Mouse (Mus musculus) cerebellum, adult 11 months (tissue): ENCODE measurements around the gene Slc17a5.
"Not testable (repeated sequence)": the region's sequence is repeated elsewhere in the genome, so short reads cannot be mapped to it uniquely, and the experiment has no call there.

Source experiments
- DNase-seq: peaks from one replicate; pipeline ENCODE4 v3.0.0; 2022

The Slc17a5 gene

DNA sequence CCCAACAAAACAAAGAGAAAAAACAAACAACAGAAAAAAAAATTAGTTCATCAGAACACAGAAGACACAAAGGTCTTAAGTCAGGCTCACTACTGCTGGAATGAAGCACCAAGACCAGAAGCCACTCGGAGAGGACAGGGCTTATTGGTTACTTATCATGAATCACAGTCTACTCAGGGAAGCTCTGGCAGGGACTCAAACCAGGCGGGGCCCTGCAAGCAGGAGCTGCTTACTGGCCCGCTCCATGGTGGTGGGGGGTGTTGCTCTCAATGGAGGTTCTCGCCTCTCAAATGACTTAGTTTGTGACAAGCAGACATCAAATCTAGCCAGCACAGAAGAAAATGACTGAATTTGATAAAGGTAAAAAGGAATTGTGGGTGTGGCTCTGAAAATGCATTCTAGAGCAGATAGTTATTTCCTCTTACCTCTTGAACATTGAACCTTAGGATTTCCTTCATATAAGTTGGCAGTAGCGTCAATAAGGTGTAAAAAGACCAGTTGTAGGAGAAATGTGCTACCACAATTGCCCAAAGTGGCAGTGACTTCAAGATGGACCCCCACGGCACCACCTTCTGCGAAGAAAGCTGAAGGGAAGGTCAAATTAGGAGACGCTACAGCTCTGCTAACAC, 29.1 kb downstream of the Slc17a5 start:
- DNase-seq = no peak

DNA sequence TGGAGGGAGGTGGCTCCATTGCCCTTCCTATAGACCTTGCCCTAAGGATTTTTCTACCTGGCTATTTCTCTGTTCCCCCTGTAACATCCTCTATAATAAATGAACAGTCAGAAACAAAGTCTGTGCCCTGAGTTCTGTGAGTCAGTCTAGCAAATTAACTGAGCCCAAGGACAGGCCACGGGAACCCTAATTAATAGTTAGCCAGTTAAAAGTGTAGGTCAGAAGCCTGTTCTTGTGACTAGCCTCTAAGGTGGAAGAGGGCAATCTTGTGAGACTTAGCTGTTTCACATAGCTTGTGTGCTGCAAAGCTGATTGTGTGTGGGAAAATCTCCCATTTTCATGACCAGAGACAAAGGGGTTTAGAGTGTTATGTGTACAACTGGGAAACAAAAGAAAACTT, 30.8 kb downstream of the Slc17a5 start:
- no peak for DNase-seq

DNA sequence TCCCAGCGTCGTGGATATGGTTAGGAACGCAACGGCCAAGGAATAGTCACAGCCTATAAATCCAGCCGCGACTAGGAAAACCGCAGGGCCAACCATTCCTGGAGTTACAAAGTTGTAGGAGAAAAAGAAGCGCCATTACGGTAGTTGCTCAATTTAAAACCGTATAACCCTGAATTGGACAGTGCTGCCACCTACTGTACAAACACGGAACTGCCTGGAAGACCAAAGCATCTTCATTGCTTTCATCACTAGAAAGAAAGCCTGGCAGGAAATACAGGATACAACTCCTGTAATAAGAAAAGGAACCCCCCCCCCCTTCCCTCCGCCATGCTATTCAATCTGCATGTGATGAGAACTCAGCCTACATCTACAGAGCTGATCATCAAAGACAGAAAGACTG, 34.9 kb downstream of the Slc17a5 start:
- peak; percentile 60 for DNase-seq

DNA sequence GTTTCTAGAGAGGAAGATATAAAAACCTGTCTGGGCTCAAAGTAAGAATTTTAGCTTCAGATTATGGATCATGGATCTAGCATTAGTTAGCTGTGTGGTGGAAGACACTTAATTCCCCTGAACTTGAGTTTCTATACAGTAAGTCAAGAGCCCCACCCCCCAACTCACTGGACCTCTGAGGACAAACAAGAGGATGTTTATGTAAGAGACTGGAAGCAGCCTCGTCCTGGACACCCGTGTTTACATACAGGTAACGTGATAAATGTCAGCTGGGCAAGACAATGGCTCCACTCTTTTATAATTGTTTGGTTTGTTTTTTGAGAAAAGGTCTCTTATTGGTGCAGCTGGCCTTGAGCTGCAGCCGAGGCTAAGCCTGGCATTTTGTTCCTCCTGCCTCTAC, 36.1 kb downstream of the Slc17a5 start:
- DNase-seq = no peak

DNA sequence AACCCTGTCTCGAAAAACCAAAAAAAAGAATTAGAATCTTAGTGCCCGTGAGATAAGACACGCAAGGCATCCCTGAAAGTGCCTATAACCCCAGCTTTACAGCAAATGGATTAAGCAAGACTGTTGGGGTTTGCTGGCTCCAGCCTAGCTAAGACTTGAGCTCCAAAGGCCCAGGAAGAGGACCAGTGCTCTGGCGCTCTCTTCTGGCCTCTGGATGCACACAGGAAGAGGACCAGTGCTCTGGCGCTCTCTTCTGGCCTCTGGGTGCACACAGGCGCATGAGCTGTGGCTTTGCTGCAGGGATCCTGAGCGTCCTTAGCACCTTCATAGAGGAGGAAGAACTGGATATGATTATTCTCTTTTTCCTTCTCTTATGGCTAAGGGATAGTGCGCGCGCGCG, 40.1 kb downstream of the Slc17a5 start:
- DNase-seq = no peak

DNA sequence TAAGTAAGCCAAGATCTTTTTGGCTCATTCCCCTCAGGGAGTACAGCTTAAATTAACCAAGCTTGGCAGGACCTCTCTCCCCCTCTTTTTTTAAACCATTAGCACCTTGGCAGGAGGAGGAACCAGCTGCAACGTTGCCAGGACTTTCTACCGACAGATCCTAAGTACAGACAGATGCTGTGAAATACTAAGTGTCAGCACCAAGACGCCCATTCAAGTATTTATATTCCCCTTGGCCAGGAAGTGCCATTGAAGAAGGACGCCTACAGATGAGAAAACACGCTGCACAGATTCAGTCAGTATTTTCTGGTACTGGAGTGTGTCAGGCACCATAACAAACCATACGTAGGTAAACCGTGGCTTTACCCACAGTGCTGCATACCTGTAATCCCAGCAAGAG, 40.9 kb downstream of the Slc17a5 start:
- DNase-seq = no peak

DNA sequence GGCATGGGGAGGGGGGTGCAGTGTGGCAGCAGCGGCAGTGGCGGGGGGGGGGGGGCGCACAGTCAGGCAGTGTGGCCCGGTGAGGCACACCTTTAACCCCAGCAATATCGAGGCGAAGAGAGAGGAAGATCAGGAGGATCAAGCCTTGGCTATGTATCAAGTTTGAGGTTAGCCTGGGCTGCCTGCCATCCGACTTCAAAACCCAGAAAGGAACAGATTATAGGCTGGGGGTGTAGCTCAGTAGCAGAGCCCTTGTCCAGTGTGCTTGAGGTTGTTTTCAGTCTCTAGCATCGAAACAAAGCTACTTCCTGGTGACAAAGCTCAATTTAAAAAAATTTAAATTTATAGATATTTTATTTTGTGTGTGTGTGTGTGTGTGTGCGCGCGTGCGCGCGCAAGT, 46.1 kb downstream of the Slc17a5 start:
- DNase-seq = no peak

DNA sequence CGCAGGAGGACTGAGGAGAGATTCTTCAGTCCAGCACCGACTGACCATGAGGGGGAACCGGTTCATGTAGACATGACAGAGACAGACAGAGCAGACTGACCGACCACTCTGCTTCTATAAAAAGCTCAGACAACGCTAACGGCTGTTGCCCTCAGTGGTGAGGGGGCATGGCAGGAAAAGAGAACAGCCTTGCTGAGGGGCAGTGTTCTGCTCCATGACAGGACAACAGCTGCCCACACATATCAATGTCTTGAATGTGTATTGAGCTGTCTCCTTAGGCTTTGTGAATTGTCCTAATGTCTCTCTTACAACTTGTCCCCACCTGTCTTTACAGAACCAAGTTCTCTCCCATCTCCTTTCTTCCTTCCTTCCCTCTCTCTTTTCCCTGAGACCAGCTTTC, 49.4 kb downstream of the Slc17a5 start:
- DNase-seq = no peak

DNA sequence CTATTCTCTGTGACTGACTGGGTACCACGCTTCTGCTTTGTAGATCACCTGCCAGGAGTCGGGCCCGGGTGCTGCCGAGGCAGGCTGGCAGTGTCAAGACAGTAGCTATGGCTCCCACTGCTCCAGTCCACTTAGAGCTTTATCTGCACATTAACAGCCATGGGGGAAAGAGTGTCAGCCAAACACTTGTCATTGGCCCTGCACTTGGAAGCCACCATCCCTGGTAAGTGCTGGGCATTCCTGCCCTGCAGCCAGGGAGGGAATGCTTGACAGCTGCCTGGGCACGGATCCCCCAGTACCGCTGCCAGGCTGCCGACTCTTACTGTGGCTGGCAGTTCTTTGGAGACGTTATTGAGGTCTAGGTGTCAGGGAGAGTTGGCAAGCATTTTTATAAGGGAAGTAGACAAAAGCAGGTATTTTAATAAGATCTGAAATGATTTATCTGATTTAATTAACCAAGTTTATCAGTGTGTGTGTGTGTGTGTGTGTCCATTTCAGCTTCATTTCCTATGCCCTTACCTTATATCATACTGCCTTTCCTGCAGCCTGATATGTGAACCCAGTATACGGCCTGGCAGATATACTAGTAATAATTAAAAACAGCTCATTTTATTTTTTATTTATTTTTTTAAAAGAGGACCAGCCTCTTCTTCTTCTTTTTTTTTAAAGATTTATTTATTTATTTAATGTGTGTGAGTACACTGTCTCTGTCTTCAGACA, 50.5 kb downstream of the Slc17a5 start:
- DNase-seq = peak; percentile 54

DNA sequence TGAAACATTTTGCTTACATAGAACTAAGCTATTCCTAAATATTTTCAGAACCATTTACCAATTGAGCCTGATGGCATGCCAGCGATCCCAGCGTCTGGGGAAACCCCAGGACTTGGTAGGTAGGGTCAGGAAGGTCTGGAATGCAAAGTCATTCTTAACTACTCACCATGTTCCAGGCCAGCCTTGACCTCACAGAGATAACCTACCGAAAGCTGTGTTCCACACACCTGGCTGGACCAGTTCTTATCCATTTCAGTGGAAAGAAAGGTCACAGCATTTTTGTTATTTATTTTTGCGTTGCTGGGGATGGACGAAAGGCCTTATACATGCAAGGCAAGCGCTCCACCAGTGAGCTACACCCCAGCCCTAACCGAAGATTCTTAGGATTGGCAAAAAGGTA, 53.2 kb downstream of the Slc17a5 start:
- DNase-seq = no peak

DNA sequence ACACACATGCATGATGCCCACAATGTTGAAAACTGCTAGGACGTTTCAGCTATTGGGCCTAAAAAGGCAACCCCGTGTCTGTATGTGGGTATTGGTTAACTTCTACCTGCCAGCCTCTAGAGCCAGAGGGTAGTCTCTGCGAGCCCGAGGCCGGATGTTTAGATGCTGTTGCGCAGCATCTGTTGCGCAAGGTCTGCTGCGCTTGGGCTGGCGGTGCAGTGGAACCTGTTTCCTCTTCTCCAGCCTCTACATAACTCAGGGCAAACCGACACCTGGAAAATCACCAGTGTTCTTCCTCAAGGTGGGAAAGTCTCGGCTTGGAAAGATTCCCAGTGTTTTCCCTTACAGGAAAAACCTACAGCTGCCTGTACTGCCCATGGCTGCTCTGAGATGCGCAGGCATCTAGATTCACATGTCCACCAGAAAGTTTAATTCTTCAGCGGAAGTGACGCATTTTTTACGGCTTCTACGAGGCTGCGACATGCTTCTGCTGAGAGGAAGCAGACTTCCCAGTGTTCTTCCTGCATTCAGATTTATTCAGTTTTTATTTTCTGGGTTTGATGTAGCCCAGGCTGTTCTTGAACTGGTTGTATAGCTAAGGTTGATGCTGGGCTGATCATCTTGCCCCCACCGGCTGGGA, 54.4 kb downstream of the Slc17a5 start:
- DNase-seq = no peak

DNA sequence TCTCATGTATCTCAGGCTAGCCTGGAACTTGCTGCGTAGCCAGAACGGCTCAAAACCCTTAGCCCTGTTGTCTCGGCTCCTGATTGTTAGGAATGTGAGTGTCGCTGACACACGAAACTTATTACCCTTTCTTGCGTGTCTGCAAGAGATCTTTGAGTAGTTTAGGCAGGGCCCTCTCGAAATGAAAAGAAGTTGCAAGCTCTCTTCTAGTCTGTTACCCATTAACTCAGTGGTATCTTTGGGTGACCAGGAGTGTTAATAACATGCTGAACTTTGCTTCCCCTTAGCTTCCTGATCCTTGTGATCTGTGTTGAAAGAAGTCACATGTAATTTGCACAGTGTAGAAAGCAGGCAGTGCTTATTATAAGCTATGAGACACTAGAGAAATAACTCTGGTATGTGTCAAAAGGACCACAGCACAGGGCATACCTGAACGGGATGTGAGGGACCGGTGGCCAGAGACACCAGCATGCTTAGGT, 55.5 kb downstream of the Slc17a5 start:
- no peak for DNase-seq

DNA sequence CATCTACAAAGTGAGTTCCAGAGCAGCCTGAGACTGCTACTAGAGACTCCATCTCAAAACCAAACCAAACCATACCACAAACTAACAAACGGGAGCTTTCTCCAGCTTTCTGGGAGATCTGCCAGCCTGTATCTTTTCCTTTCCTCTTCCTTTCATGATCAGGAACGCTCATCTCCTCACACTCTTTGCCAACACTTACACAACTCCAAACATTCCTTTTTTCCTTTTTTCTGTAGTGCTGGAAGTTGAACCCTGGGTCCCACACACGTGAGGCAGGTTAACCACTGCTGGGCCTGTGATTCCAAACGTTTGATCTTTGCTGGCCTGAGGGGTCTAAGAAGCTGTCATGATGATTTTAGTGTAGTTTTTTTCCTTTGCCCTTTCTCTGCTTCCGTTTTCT, 56.0 kb downstream of the Slc17a5 start:
- DNase-seq = no peak

DNA sequence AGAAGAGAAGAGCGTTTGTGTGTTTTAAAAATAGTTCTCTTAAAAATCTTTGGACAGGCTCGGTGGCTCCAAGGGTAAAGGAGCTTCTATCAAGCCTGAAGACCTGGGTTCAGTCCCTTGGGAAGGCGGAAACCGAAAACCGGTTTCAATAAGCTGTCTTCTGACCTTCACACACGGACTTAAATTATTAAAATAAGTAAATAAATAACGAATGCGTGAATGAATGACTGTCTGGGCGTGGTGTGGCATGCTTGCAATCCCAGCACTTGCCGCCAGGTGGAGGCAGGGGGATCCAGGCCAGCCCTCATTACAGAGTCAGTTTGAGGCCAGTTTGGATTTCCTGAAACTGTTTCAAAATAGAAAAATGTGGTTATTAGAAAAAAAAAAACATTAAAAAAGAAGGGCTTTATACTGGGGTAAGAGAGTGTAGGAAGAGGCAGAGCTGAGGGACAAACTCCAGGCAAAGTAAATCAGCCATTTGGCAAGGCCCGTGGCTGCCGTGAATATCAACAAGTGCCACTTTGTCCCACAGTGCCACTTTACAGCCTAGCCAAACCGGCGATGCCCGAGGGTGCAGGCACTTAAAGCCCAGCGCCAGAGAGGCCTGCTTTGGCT, 60.0 kb downstream of the Slc17a5 start:
- peak; percentile 64 for DNase-seq

DNA sequence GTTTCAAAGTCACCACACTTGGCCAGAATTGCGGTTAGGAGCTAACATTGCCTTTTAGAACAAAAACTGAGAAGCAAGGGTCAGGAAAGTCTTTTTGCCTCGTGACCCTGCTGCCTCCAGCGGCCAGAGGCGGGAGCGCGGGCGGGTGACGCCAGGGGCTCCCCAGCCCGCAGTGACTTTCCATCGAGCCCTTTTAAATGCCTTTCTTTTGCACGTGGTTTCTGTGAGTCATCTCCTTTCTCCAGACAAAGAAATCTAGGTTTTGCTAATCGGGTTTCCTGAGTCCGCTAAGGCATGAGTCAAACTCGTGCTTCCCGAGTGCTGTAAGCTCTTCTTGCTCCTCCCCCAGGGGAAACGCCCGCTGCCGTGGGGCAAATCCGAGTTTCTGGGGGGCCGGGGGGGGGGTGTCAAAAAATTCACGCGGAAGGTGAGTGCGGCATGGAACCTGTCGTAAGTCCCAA, 60.5 kb downstream of the Slc17a5 start:
- DNase-seq = peak; percentile 54

DNA sequence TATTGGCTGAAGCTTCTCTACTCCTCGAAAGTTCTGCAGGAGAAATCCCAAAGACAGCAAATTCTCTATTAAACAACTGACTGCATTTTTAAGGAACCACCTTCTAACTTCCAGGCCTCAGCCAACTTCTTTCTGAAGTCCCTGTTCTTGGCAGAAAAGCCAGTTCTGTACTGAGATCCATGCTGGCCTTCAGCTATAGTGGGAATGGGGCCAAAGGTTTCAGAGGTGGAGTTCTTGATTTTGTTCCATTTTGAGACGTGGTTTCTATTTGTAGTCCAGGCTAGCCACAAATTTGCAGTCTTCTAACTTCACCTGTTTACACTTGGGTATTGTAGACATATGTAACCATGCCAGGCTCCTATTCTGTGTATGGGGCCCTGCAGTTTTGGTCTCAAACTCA, 61.6 kb downstream of the Slc17a5 start:
- no peak for DNase-seq

DNA sequence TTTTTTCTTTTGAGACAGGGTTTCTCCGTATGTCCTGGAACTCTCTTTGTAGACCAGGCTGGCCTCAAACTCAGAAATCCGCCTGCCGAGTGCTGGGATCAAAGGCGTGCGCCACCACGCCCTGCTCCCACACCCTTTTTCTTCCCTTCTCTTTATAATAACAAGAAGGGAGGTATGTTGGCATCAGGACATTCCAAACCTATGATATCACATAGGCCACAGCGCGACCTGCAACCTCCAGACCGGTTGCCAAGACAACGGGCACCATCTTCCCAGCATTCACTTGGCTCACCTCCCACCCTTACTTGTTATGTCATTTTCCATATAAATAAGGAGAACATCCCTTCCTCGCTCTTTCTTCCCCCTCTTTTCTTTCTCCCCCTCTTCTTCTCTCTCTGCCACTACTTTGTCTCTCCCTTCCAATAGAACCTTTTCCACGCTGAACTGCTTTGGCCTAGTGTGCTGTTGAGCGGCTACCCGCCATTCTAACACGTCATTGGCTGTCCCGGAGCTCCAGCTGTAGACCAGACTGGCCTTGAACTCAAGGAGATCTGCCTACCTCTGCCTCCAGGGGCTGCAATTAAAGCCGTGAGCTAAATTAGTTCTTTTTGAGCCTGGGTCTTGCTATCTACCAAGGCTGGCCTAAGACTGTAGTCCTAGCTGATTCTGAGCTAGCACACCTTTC, 62.2 kb downstream of the Slc17a5 start:
- no peak for DNase-seq

DNA sequence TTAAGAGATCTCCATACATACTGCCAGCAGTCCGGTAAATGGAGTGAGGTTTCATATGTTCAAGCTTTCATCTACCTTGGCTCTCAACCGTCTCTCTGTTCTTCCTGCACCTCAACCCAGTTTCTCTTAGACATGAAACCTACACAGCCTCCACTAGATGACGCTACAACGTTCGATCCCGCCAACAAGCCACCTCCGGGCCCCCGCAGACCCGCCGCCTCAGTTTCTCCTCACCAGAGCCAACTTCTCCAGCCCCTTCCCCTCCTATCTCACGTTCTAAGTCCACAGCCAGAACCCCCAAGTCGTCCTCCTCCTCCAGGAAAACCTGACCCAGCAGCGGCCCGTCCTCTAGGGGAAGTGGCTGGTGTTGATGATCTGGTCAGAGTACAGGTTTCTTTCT, 66.2 kb downstream of the Slc17a5 start:
- no peak for DNase-seq

DNA sequence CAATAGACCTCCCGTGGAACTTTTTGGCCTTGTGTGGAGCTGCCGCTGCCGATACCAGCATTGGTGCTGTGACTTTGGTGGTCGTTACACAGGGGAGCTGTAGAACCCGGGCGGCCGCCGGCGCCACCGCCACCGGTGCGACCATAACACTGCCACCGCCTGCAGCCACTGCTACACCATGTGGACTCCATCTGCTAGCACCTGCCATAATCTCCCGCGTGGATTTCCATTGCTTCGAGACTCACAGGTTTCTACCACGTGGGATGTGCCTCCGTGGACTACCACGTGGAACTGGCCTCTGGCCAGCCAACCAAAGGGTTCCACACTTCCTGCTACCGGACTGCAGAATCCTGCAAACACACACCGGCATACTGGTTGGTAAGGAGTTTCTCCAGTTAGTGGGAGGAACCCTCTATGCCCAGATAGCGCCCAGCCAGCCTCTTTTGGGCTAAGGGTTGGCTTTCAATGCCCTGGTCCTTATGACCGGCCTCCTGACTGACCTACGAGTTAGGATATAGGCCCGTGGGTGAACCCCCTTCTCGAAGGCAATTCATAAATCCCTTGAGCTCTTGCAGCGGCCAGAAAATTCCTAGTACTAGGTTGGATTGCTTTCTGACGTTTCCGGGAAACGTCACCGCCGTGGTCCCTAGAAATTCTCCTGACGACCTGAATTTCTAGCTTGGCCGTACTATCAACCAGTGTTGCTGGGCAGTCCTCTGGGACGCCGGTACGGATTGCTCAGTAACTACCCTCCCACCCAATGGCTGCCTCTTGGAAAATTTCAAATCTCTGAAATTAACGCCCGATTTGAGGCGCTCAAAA, 66.8 kb downstream of the Slc17a5 start:
- peak; percentile 35 for DNase-seq

DNA sequence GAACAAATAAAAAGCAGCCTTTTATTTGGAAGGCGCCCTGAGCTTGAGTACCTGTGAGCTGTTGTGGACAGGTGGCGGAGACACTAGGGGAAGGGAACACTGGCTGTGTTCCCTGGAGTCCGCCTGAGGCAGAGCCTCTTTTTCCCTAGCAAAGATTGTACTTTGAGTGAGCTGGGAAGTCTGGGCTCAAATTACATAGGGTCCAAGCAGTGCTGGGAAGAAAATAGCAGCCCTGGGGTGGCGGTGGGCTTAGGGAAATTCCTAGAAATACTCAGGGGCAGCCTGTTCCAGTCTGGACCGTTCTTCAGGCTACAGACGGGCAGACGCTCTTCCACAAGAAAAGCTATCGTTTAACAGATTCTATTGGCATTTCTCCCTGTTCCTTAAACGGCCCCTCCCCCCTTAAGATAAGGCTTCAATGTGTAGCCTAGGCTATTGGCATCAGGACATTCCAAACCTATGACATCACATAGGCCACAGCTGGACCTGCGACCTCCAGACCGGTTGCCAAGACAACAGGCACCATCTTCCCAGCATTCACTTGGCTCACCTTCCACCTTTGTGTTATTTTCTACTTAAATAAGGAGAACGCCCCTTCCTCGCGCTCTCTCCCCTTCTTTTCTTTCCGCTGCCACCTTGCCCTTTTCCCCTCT, 67.6 kb downstream of the Slc17a5 start:
- DNase-seq = no peak

DNA sequence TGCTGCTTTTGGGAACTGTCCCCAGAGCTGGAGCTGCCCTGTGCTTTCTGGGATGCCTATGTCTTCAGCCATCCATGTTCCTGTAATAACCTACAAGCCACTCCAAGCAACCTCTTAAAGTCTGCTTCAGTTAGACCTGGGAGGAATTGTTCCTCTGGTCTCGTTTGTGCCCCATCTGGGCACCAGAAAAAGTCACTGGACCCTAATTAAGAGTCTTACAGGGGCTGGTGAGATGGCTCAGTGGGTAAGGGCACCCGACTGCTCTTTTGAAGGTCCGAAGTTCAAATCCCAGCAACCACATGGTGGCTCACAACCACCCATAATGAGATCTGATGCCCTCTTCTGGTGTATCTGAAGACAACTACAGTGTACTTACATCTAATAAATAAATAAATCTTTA, 70.6 kb downstream of the Slc17a5 start:
- DNase-seq = not testable (repeated sequence)

DNA sequence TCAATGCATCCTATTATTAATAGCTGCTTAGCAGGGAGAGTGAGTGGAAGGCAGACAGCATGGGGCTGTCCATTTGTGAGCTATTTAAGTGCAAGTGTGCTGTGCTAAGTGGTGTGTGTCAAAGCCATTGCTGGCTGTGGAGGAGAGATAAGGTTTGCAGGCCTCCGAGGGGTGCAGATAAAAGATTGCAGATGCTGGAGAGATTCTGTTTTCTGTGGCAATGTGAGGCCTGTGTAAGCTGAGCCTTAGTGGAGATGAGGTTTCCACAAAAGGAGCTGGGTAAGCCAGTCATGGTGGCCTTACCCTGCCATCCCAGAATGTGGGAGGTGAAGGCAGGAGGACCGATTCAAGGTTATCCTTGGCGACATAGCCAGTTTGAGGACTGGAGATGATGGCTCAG, 71.7 kb downstream of the Slc17a5 start:
- DNase-seq = no peak
